Mouse (Mus musculus): ENCODE measurements around the gene Foxo3. TPM values are rescaled to one million over a fixed set of nuclear protein-coding genes. Genes with fewer than 3 reads are reported as not detected.

Gene Foxo3
- total RNA-seq, 2 experiments from 2014 or later: 37.6 to 38.6 TPM

DNA sequence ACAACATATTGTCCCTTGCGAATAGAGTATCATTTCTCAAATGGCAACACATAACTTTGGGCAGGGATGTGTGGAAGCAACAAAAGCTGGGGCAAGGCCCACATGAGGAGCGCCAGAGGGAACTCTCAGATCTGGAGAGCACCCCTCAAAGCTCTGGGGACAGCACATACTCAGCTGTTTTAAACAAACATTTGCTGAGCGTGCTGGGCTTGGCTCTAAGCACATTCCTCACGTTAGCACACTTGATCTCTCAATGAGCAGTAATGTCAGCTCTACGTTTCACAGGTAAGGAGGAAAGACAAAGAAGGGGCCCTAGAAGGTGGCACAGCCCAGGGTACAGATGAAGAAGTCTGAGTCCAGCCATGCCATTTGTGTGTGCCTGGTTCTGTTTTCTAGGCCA lies 131.3 kb downstream of the Foxo3 start:
- ATAC-seq (replicated peaks; ENCODE audit: low FRiP score, low TSS enrichment, poor library complexity, severe bottlenecking): no peak

DNA sequence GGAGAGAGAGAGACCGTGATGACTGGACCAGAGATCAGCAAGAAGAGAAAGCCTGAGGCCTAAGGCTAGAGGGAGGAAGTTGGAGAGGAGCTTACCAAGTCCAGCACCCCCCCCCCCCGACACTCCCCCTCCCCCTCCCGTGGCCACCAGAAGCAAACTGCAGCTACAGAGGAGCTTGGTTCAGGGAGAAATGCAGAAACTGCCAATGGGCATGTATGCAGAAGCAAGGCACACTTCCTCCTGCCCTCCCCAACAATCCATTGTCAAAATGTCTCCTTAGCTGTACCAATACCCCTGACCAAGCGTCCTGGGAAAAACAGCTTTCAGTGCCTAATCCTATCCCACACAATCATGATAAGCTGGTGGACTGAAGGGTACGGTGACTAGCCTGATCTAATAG lies 131.8 kb downstream of the Foxo3 start:
- no peak for ATAC-seq (replicated peaks; ENCODE audit: low FRiP score, low TSS enrichment, poor library complexity, severe bottlenecking)

DNA sequence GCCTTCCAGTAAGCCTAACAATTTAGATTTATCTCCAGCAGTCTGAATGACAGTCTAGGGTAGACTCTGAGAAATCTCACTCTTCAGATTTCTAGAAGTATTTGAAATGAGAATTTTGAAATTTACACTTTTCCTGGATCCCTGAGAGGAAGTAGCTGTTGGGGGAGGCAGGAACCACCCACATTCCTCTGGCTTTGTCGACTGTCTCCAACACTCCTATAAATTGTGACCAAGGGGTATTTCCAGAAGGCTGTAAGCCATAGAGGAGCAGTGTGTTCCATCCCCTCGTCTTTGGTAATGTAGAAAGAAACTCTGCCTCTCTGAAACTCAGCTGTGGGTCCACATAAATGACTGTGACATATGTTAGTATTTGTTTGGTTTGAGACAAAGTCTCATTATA lies 132.4 kb downstream of the Foxo3 start:
- no peak for ATAC-seq (replicated peaks; ENCODE audit: low FRiP score, low TSS enrichment, poor library complexity, severe bottlenecking)

DNA sequence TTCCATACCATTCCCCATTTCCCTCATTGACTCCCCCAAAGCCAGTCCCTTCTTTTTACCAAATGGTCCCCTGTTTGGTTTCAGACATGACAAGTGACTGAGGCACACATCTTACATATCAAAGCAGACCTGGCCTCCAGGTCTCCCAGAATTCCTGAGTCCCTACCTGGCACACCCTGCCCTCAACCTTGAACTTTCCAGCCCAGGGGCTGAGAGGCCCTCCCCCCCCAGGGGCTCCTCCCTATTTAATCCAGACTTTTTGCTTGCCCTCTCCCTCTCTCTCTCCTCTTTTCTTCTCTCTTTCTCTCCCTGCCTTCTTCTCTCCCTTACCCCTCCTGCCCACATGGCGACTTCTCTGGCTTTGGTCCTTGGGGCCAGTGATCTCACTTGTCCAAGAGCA lies 133.8 kb downstream of the Foxo3 start:
- no peak for ATAC-seq (replicated peaks; ENCODE audit: low FRiP score, low TSS enrichment, poor library complexity, severe bottlenecking)

DNA sequence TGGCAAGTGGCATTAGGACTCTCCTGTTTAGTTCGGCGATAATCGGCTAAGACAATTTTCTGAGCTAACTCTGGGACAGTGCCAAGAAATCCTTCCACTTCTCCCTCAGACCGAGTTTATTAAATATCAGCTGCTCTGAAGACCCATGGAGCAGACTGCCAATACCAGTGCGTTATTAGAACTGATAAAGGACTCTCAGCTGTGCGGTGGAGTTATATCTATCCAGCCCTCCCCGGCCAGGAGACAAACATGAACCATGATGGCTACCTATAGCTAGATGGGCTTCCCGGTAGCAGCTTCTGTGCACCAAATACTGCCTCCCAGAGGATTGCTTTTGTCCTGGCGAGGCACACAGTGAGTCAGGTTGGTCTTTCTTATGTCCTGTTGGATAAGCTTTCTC lies 134.5 kb downstream of the Foxo3 start:
- peak; percentile 51; the same call in 1 of the 2 replicates for ATAC-seq (replicated peaks; ENCODE audit: low FRiP score, low TSS enrichment, poor library complexity, severe bottlenecking)

DNA sequence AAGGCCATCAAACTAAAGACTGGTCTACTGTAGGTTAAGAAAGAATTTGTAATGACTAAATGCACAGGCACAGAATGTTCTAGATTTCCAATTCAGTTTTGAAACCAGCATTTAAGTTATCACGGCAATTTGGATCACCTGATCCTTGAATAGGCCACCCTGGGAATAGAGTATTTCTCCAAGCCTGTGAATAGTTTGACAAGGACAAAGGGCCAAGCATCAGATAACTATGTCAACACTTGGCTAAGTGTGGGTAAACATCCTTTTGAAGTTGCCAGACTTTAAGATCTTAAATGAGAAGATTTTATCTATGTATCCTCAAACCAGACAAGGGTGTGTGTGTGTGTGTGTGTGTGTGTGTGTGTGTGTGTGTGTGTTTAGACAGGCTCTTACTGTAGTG lies 136.8 kb downstream of the Foxo3 start:
- ATAC-seq (replicated peaks; ENCODE audit: low FRiP score, low TSS enrichment, poor library complexity, severe bottlenecking): no peak

DNA sequence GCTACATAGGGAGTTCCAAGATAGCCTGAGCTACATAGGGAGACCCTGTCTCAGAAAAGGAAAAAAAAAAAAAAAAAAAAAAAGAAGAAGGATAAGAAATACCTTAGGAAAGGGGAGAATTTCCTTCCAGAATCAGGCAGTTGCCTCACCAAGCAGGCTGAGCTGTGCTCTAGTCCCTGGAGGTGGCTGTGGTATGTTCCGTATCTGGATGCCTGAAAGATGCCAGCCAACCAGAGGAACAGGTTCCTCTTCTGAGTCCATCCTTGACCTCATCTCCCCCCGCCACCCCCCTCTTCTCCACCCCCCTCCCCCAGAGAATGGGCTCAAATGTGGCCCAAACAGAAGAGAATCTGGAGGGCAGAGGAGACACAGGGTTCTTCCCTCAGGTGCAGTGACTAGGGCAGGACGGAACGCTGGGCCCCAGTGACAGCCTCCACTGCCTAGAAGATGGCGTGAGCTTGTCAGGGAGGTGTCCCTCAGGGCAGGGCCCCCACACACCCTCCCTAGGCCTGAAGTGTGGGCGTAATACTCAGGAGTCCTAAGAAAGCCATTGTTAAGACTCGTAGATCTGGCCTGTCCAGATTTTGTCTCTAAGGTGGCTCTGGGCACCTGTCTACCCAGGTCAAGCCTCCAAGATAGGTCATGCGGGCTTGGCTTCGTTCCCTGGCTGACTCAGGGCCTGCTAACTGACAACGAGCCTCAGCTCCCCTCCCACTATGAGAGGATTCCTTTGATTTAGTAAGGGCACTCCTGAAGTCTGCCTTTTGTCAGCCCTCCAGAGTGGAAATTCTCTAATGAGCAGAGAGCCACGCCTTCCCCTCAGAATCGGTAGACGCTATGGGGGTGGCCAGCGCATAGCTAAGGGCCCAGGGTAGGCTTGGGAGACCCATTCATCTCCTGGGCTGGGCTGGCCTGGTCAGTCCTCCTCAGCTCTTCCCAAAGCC lies 141.5 kb downstream of the Foxo3 start:
- no peak for ATAC-seq (replicated peaks; ENCODE audit: low FRiP score, low TSS enrichment, poor library complexity, severe bottlenecking)

Other genes starting within 250 kb of the Foxo3 start
- gene Afg1l, start 201.8 kb upstream of the Foxo3 start, total RNA-seq (2014; fragmentation: Nextera tagmentation): 3.4 and 5.9 TPM in 2 replicates
- 5.0 and 8.9 TPM in 2 replicates for gene Afg1l, start 201.8 kb upstream of the Foxo3 start, total RNA-seq (2017)
- gene Snx3, start 225.3 kb upstream of the Foxo3 start, total RNA-seq (2014; fragmentation: Nextera tagmentation): 281 and 293 TPM in 2 replicates
- gene Snx3, start 225.3 kb upstream of the Foxo3 start, total RNA-seq (2017): 83.3 and 144 TPM in 2 replicates

Measured in megakaryocyte-erythroid progenitor cell, adult 5-6 weeks (primary cell).